Mouse (Mus musculus): ENCODE results near the gene Ptpn7.

GRCm38 (mm10) chr1:135158633-135159032 lies 26.1 kb downstream of the Ptpn7 start:
- no peak for TF ChIP-seq CTCF (IDR thresholded peaks at IDR 0.05)
- no peak for TF ChIP-seq EP300 (IDR thresholded peaks at IDR 0.05)

Data from lung, postnatal 0 days (tissue).